Mouse (Mus musculus) stomach, embryonic 16.5 days (tissue): ENCODE measurements around the gene Cd2. TPM values are rescaled to one million over a fixed set of nuclear protein-coding genes. Genes with fewer than 3 reads are reported as not detected.
A peak's percentile ranks its signal among the peaks of the same experiment; 100 is the strongest.

Experiments used
- ATAC-seq: fragments of 200-750 bp; cut with Nextera tagmentation; 2 replicates; pipeline ENCODE4 v1.8.0; 2017; ENCODE audit warnings: moderate number of reproducible peaks, moderate TSS enrichment; ENCODE audit not compliant: insufficient read depth, low FRiP score
- H3K27ac ChIP-seq: fragments of 300-500 bp; sonication (generic); 2 replicates; pipeline ENCODE4 v1.5.1; 2014; ENCODE audit warnings: low read length
- H3K27me3 ChIP-seq: fragments of 300-500 bp; sonication (generic); 2 replicates; pipeline ENCODE4 v1.6.1; 2014; ENCODE audit warnings: low read length, control low read depth, mixed read lengths; ENCODE audit not compliant: control insufficient read depth, insufficient read depth
- H3K36me3 ChIP-seq: fragments of 300-500 bp; sonication (generic); 2 replicates; pipeline ENCODE4 v1.6.1; 2014; ENCODE audit warnings: low read length; ENCODE audit not compliant: control insufficient read depth, insufficient read depth
- H3K4me1 ChIP-seq: fragments of 300-500 bp; sonication (generic); 2 replicates; pipeline ENCODE4 v1.6.1; 2014; ENCODE audit warnings: low read length, control low read depth, mixed read lengths; ENCODE audit not compliant: control insufficient read depth, insufficient read depth
- H3K4me2 ChIP-seq: fragments of 300-500 bp; sonication (generic); 2 replicates; pipeline ENCODE4 v1.6.1; 2014; ENCODE audit warnings: low read depth, low read length, mixed read lengths
- H3K4me3 ChIP-seq: fragments of 300-500 bp; sonication (generic); replicated peaks from 2 replicates; pipeline ENCODE4 v1.5.1; 2014; ENCODE audit warnings: mild to moderate bottlenecking, low read length
- H3K9ac ChIP-seq: fragments of 300-500 bp; sonication (generic); 2 replicates; pipeline ENCODE4 v1.6.1; 2014; ENCODE audit warnings: low read length
- H3K9me3 ChIP-seq: fragments of 300-500 bp; sonication (generic); replicated peaks from 2 replicates; pipeline ENCODE4 v1.6.1; 2016; ENCODE audit warnings: low read length, control low read depth; ENCODE audit not compliant: control insufficient read depth
- WGBS: fragments of 180-500 bp; shearing (Covaris S2); extraction: QIAGEN DNeasy Blood & Tissue Kit; methylation state at CpG from one replicate; pipeline ENCODE4 v1.1.7; 2014; 5-methylcytosine and 5-hydroxymethylcytosine counted together
- polyA plus RNA-seq: library from polyadenylated mRNA; unstranded; fragments of >200 nt; fragmentation: Nextera tagmentation; extraction: Ambion mirVana; gene quantifications from 2 replicates; pipeline ENCODE4 v1.2.1, GENCODE M21; 2015

Cd2 gene
- polyA plus RNA-seq, 1 experiment from 2014 or later = 0.34 TPM

- 50% methylated on average over 9 of the region's 9 CpGs for WGBS
- no peak for ATAC-seq
- H3K9ac ChIP-seq = no peak overlapping the region
- no peak overlapping the region for H3K4me3 ChIP-seq
- H3K9me3 ChIP-seq = no peaks in the 10 kb centered on the region
- no peaks in the 10 kb centered on the region for H3K27me3 ChIP-seq
- H3K4me1 ChIP-seq = no peaks in the 10 kb centered on the region
- no peak overlapping the region for H3K27ac ChIP-seq
- no peaks in the 10 kb centered on the region for H3K36me3 ChIP-seq
- no peak overlapping the region for H3K4me2 ChIP-seq
These were observed 23.2 kb upstream of the Cd2 start for GRCm38 (mm10) chr3:101310977-101311376.

GRCm38 (mm10) chr3:101309626-101310025 is 21.9 kb upstream of the Cd2 start:
- H3K9ac ChIP-seq = no peak overlapping the region
- WGBS = 57% methylated on average over 3 of the region's 3 CpGs
- ATAC-seq = no peak

GRCm38 (mm10) chr3:101306090-101306489 is 18.4 kb upstream of the Cd2 start:
- Histone ChIP-seq H3K9ac (no peak overlapping the region), H3K4me2 (no peak overlapping the region), H3K36me3 (no peaks in the 10 kb centered on the region), H3K4me3 (no peak overlapping the region), H3K9me3 (no peaks in the 10 kb centered on the region), H3K27me3 (no peaks in the 10 kb centered on the region), H3K27ac (no peak overlapping the region), H3K4me1 (peaks cover 4% of the 10 kb centered on the region; the same call in 1 of the 2 replicates)
- ATAC-seq = no peak
- WGBS = 50% methylated on average over 9 of the region's 9 CpGs

More at GRCm38 (mm10) chr3:101309626-101310025, 21.9 kb upstream of the Cd2 start:
- Histone ChIP-seq H3K4me1 (no peaks in the 10 kb centered on the region), H3K36me3 (no peaks in the 10 kb centered on the region), H3K4me3 (no peak overlapping the region), H3K9me3 (no peaks in the 10 kb centered on the region), H3K27ac (no peak overlapping the region), H3K27me3 (no peaks in the 10 kb centered on the region), H3K4me2 (no peak overlapping the region)

- Histone ChIP-seq H3K4me3 (no peak overlapping the region), H3K27ac (no peak overlapping the region), H3K36me3 (no peaks in the 10 kb centered on the region), H3K4me2 (no peak overlapping the region), H3K9me3 (no peaks in the 10 kb centered on the region), H3K27me3 (no peaks in the 10 kb centered on the region), H3K9ac (no peak overlapping the region), H3K4me1 (peaks cover 11% of the 10 kb centered on the region; the same call in 1 of the 2 replicates)
- ATAC-seq = no peak
- 88% methylated on average over 2 of the region's 2 CpGs for WGBS
These were observed 17.3 kb upstream of the Cd2 start for GRCm38 (mm10) chr3:101305046-101305445.

- no peak for ATAC-seq
- peaks cover 13% of the 10 kb centered on the region; the same call in 1 of the 2 replicates for H3K4me1 ChIP-seq
- no peaks in the 10 kb centered on the region for H3K9me3 ChIP-seq
- no peaks in the 10 kb centered on the region for H3K36me3 ChIP-seq
- H3K27ac ChIP-seq = no peak overlapping the region
- no peak overlapping the region for H3K4me3 ChIP-seq
- H3K9ac ChIP-seq = no peak overlapping the region; the same call in 1 of the 2 replicates
- H3K4me2 ChIP-seq = no peak overlapping the region
- 17% methylated on average over 8 of the region's 8 CpGs for WGBS
- no peaks in the 10 kb centered on the region for H3K27me3 ChIP-seq
These were observed 16.4 kb upstream of the Cd2 start for GRCm38 (mm10) chr3:101304156-101304555.

- no peak overlapping the region for H3K27ac ChIP-seq
- H3K9ac ChIP-seq = peak overlapping the region; percentile 63
- 17% methylated on average over 23 of the region's 23 CpGs for WGBS
- H3K36me3 ChIP-seq = no peaks in the 10 kb centered on the region
- H3K4me2 ChIP-seq = peak overlapping the region; percentile 57
- H3K4me3 ChIP-seq = peak overlapping the region; percentile 26
- no peaks in the 10 kb centered on the region for H3K9me3 ChIP-seq
- no peaks in the 10 kb centered on the region for H3K27me3 ChIP-seq
- H3K4me1 ChIP-seq = peaks cover 13% of the 10 kb centered on the region; the same call in 1 of the 2 replicates
- ATAC-seq = no peak
These were observed 12.7 kb upstream of the Cd2 start for GRCm38 (mm10) chr3:101300271-101301071.

GRCm38 (mm10) chr3:101299591-101299990 is 11.9 kb upstream of the Cd2 start:
- Histone ChIP-seq H3K27me3 (no peaks in the 10 kb centered on the region), H3K27ac (no peak overlapping the region), H3K36me3 (no peaks in the 10 kb centered on the region), H3K4me2 (no peak overlapping the region), H3K4me3 (no peak overlapping the region), H3K9ac (no peak overlapping the region), H3K4me1 (peaks cover 13% of the 10 kb centered on the region; the same call in 1 of the 2 replicates), H3K9me3 (no peaks in the 10 kb centered on the region)
- 62% methylated on average over 6 of the region's 6 CpGs for WGBS
- ATAC-seq = no peak

- Histone ChIP-seq H3K36me3 (no peaks in the 10 kb centered on the region), H3K9me3 (no peaks in the 10 kb centered on the region), H3K4me1 (peaks cover 9% of the 10 kb centered on the region; the same call in 1 of the 2 replicates), H3K9ac (no peak overlapping the region), H3K4me2 (no peak overlapping the region), H3K27ac (no peak overlapping the region), H3K27me3 (no peaks in the 10 kb centered on the region), H3K4me3 (no peak overlapping the region)
- no peak for ATAC-seq
- 93% methylated on average over 5 of the region's 5 CpGs for WGBS
These were observed 9.5 kb upstream of the Cd2 start for GRCm38 (mm10) chr3:101297221-101297620.

GRCm38 (mm10) chr3:101295931-101296820 is 8.4 kb upstream of the Cd2 start:
- H3K4me3 ChIP-seq = no peak overlapping the region
- ATAC-seq = no peak

More at GRCm38 (mm10) chr3:101295931-101296820, 8.4 kb upstream of the Cd2 start:
- Histone ChIP-seq H3K4me2 (no peak overlapping the region), H3K27ac (no peak overlapping the region), H3K9ac (no peak overlapping the region), H3K27me3 (no peaks in the 10 kb centered on the region), H3K36me3 (no peaks in the 10 kb centered on the region), H3K9me3 (no peaks in the 10 kb centered on the region), H3K4me1 (peaks cover 9% of the 10 kb centered on the region; the same call in 1 of the 2 replicates)
- WGBS = 45% methylated on average over 15 of the region's 15 CpGs
